Mouse (Mus musculus): Measurements from ENCODE around the gene Rere.

DNA sequence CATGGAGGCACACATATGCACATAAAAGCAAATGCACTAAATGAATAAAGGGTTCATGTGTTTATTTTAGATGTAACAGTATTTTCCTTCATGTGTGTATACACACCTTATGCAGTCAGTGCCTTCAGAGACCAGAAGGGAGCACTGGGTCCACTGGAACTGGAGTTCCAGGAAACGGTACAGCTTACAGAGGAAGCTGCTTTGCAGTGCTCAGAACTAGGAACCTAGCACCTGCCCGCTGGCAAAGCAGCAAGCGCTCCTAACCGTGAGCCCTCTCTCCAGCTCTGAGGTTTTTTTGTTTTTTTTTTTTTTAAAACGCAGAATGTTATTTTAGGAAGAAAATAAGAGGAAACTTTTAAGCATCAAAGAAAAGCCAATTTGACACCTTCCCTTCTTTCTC, 124.3 kb downstream of the Rere start:
- TF ChIP-seq RAD21 (IDR thresholded peaks at IDR 0.05; ENCODE audit: low read depth, low read length) (no peak), MXI1 (IDR thresholded peaks at IDR 0.05; ENCODE audit: low read depth, low read length) (no peak), CTCF (conservative IDR thresholded peaks at IDR 0.05 in 1 of 2, IDR thresholded peaks at IDR 0.05 in 1 of 2; ENCODE audit: low read depth in 2 of 2, low read length in 2 of 2) (0 out of 4 replicates have a peak, but pooled peaks of 1 of the 2 experiments have one; percentile 6), ETS1 (conservative IDR thresholded peaks at IDR 0.05; ENCODE audit: low read depth, low read length) (no peak), RCOR1 (conservative IDR thresholded peaks at IDR 0.05; ENCODE audit: low read depth, low read length) (no peak), POLR2A (IDR thresholded peaks at IDR 0.05; ENCODE audit: low read depth, low read length) (no peak), MYC (IDR thresholded peaks at IDR 0.05; ENCODE audit: low read depth, low read length) (no peak), EP300 (IDR thresholded peaks at IDR 0.05; ENCODE audit: low read length) (no peak), MEF2A (IDR thresholded peaks at IDR 0.05; ENCODE audit: borderline replicate concordance, low read depth, low read length) (no peak), KAT2A (IDR thresholded peaks at IDR 0.05; ENCODE audit: insufficient replicate concordance, low read length) (no peak), GABPA (IDR thresholded peaks at IDR 0.05; ENCODE audit: insufficient replicate concordance, low read depth, low read length) (no peak), E2F4 (IDR thresholded peaks at IDR 0.05; ENCODE audit: insufficient replicate concordance, low read depth, low read length) (no peak), ZKSCAN1 (IDR thresholded peaks at IDR 0.05; ENCODE audit: borderline replicate concordance, low read depth, low read length) (no peak), NRF1 (IDR thresholded peaks at IDR 0.05; ENCODE audit: low read depth, low read length) (no peak)

Measured in CH12.LX (cell line).